Mouse (Mus musculus) stomach, embryonic 16.5 days (tissue): ENCODE data around the gene Maea. TPM values are rescaled to one million over a fixed set of nuclear protein-coding genes. Genes with fewer than 3 reads are reported as not detected.

Source experiments
- ATAC-seq: fragments of 200-750 bp; cut with Nextera tagmentation; 2 replicates; pipeline ENCODE4 v1.8.0; 2017; ENCODE audit warnings: moderate number of reproducible peaks, moderate TSS enrichment; ENCODE audit not compliant: insufficient read depth, low FRiP score
- H3K27ac ChIP-seq: fragments of 300-500 bp; sonication (generic); 2 replicates; pipeline ENCODE4 v1.5.1; 2014; ENCODE audit warnings: low read length
- H3K27me3 ChIP-seq: fragments of 300-500 bp; sonication (generic); 2 replicates; pipeline ENCODE4 v1.6.1; 2014; ENCODE audit warnings: low read length, control low read depth, mixed read lengths; ENCODE audit not compliant: control insufficient read depth, insufficient read depth
- H3K36me3 ChIP-seq: fragments of 300-500 bp; sonication (generic); 2 replicates; pipeline ENCODE4 v1.6.1; 2014; ENCODE audit warnings: low read length; ENCODE audit not compliant: control insufficient read depth, insufficient read depth
- H3K4me1 ChIP-seq: fragments of 300-500 bp; sonication (generic); 2 replicates; pipeline ENCODE4 v1.6.1; 2014; ENCODE audit warnings: low read length, control low read depth, mixed read lengths; ENCODE audit not compliant: control insufficient read depth, insufficient read depth
- H3K4me2 ChIP-seq: fragments of 300-500 bp; sonication (generic); 2 replicates; pipeline ENCODE4 v1.6.1; 2014; ENCODE audit warnings: low read depth, low read length, mixed read lengths
- H3K4me3 ChIP-seq: fragments of 300-500 bp; sonication (generic); replicated peaks from 2 replicates; pipeline ENCODE4 v1.5.1; 2014; ENCODE audit warnings: mild to moderate bottlenecking, low read length
- H3K9ac ChIP-seq: fragments of 300-500 bp; sonication (generic); 2 replicates; pipeline ENCODE4 v1.6.1; 2014; ENCODE audit warnings: low read length
- H3K9me3 ChIP-seq: fragments of 300-500 bp; sonication (generic); replicated peaks from 2 replicates; pipeline ENCODE4 v1.6.1; 2016; ENCODE audit warnings: low read length, control low read depth; ENCODE audit not compliant: control insufficient read depth
- WGBS: fragments of 180-500 bp; shearing (Covaris S2); extraction: QIAGEN DNeasy Blood & Tissue Kit; methylation state at CpG from one replicate; pipeline ENCODE4 v1.1.7; 2014; 5-methylcytosine and 5-hydroxymethylcytosine counted together
- polyA plus RNA-seq: library from polyadenylated mRNA; unstranded; fragments of >200 nt; fragmentation: Nextera tagmentation; extraction: Ambion mirVana; gene quantifications from 2 replicates; pipeline ENCODE4 v1.2.1, GENCODE M21; 2015

The Maea gene
- polyA plus RNA-seq, 1 experiment from 2014 or later, result 111 TPM

GRCm38 (mm10) chr5:33349706-33350105 lies 14.4 kb downstream of the Maea start:
- no peak overlapping the region for H3K4me3 ChIP-seq

GRCm38 (mm10) chr5:33351556-33352272 lies 16.4 kb downstream of the Maea start:
- no peak overlapping the region for H3K4me2 ChIP-seq
- peaks cover 12% of the 10 kb centered on the region for H3K4me1 ChIP-seq
- H3K27me3 ChIP-seq, result no peaks in the 10 kb centered on the region
- H3K9me3 ChIP-seq, result no peaks in the 10 kb centered on the region
- H3K27ac ChIP-seq, result peak overlapping the region; percentile 33; the same call in 1 of the 2 replicates
- H3K9ac ChIP-seq, result no peak overlapping the region; the same call in 1 of the 2 replicates
- no peak overlapping the region for H3K4me3 ChIP-seq
- no peak for ATAC-seq
- WGBS, result 73% methylated on average over 3 of the region's 3 CpGs
- no peaks in the 10 kb centered on the region for H3K36me3 ChIP-seq

More at GRCm38 (mm10) chr5:33349706-33350105, 14.4 kb downstream of the Maea start:
- H3K36me3 ChIP-seq, result no peaks in the 10 kb centered on the region
- no peak overlapping the region for H3K9ac ChIP-seq
- WGBS, result 72% methylated on average over 4 of the region's 4 CpGs
- no peaks in the 10 kb centered on the region for H3K9me3 ChIP-seq
- peaks cover 12% of the 10 kb centered on the region for H3K4me1 ChIP-seq
- H3K27ac ChIP-seq, result no peak overlapping the region
- H3K4me2 ChIP-seq, result no peak overlapping the region
- H3K27me3 ChIP-seq, result no peaks in the 10 kb centered on the region
- no peak for ATAC-seq

DNA sequence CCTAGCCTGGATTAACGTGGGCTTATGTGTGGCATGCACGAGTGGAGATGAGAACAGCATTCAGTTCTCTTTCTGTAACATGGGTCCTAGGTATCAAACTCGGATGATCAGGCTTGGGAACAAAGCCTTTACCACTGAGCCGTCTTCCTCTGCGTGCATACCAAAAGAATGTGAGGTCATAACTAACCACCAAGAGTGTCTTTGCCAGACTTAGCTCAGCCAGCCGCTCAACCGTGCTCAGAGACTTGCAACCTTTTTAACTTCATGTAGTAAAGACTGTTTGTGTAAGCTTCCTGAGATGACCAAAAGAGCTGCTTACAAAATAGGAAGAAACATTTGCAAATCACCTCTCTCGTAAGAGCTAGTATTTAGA lies 16.9 kb downstream of the Maea start:
- Histone ChIP-seq H3K27ac (peak overlapping the region; percentile 33; the same call in 1 of the 2 replicates), H3K4me2 (no peak overlapping the region), H3K4me3 (no peak overlapping the region), H3K36me3 (no peaks in the 10 kb centered on the region), H3K27me3 (no peaks in the 10 kb centered on the region), H3K9ac (no peak overlapping the region; the same call in 1 of the 2 replicates), H3K9me3 (no peaks in the 10 kb centered on the region), H3K4me1 (peaks cover 12% of the 10 kb centered on the region)
- ATAC-seq, result no peak
- WGBS, result 72% methylated on average over 8 of the region's 8 CpGs

- Histone ChIP-seq H3K4me2 (no peak overlapping the region), H3K4me1 (peaks cover 12% of the 10 kb centered on the region), H3K4me3 (no peak overlapping the region), H3K9me3 (no peaks in the 10 kb centered on the region), H3K36me3 (no peaks in the 10 kb centered on the region), H3K27me3 (no peaks in the 10 kb centered on the region), H3K27ac (no peak overlapping the region), H3K9ac (no peak overlapping the region)
- 51% methylated on average over 3 of the region's 3 CpGs for WGBS
- ATAC-seq, result no peak
Measured at GRCm38 (mm10) chr5:33353011-33353410, 17.7 kb downstream of the Maea start.

GRCm38 (mm10) chr5:33357494-33357893 lies 22.2 kb downstream of the Maea start:
- 89% methylated on average over 1 of the region's 1 CpGs for WGBS
- Histone ChIP-seq H3K9me3 (no peaks in the 10 kb centered on the region), H3K4me1 (0 out of 2 replicates have a peak, but pooled peaks cover 3% of the 10 kb centered on the region), H3K4me2 (no peak overlapping the region), H3K27me3 (no peaks in the 10 kb centered on the region), H3K9ac (no peak overlapping the region), H3K36me3 (peaks cover 7% of the 10 kb centered on the region; the same call in 1 of the 2 replicates), H3K4me3 (no peak overlapping the region), H3K27ac (no peak overlapping the region)
- ATAC-seq, result no peak

GRCm38 (mm10) chr5:33358467-33358866 lies 23.2 kb downstream of the Maea start:
- Histone ChIP-seq H3K4me3 (no peak overlapping the region), H3K27ac (no peak overlapping the region), H3K4me1 (0 out of 2 replicates have a peak, but pooled peaks cover 3% of the 10 kb centered on the region), H3K36me3 (peaks cover 9% of the 10 kb centered on the region; the same call in 1 of the 2 replicates), H3K9me3 (no peaks in the 10 kb centered on the region), H3K9ac (no peak overlapping the region), H3K27me3 (no peaks in the 10 kb centered on the region), H3K4me2 (no peak overlapping the region)
- no peak for ATAC-seq
- WGBS, result 88% methylated on average over 4 of the region's 4 CpGs

DNA sequence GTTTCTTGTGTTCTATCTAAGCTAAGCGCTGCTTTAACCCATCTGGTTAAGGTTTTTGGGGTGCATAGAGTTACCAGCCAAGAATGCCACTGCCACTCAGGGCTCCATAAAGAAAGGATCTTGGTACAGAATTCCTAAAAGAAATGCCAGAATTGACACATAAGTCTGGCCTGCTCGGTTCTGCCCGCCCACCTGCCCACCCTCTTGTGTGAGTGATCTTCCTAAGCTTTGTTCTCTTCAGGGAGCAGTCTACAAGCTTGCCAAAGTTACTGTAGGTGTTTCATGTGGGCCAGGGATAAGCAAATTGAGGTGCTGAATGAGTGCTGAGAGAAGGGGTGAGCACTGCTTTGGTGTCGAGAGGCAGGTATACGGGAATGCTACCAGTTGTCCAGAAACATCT lies 28.0 kb downstream of the Maea start:
- Histone ChIP-seq H3K27me3 (no peaks in the 10 kb centered on the region), H3K4me1 (no peaks in the 10 kb centered on the region), H3K9me3 (no peaks in the 10 kb centered on the region), H3K4me2 (no peak overlapping the region), H3K27ac (no peak overlapping the region), H3K36me3 (peaks cover 12% of the 10 kb centered on the region; the same call in 1 of the 2 replicates), H3K9ac (no peak overlapping the region), H3K4me3 (no peak overlapping the region)
- WGBS, result 93% methylated on average over 5 of the region's 5 CpGs
- ATAC-seq, result no peak

- Histone ChIP-seq H3K27ac (no peak overlapping the region), H3K9me3 (no peaks in the 10 kb centered on the region), H3K4me3 (no peak overlapping the region), H3K27me3 (no peaks in the 10 kb centered on the region), H3K4me2 (no peak overlapping the region), H3K4me1 (no peaks in the 10 kb centered on the region), H3K9ac (no peak overlapping the region), H3K36me3 (peaks cover 25% of the 10 kb centered on the region)
- ATAC-seq, result no peak
- WGBS, result 88% methylated on average over 4 of the region's 4 CpGs
Measured at GRCm38 (mm10) chr5:33368651-33369050, 33.3 kb downstream of the Maea start.

DNA sequence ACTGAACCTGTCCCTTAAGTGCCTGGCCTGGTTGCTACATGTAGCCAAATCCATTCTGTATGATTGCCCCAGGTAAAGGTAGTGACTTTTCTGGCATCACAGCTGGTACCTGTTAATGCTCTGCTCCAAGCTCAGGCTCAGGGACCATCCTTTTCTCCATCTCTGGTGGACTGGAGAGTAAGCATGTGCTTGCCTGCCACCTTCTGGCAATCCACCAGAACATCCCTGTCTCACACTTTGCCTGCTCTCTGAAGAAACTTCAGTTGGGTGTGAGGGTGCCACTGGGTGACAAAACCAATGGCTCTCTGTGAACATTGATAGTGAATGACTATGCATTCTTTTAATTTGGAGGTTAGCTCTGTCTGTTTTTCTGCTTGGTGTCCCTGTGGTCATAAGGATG lies 35.8 kb downstream of the Maea start:
- ATAC-seq, result 0 out of 2 replicates have a peak, but pooled peaks have one; percentile 12
- no peak overlapping the region for H3K9ac ChIP-seq
- H3K4me3 ChIP-seq, result no peak overlapping the region
- no peaks in the 10 kb centered on the region for H3K27me3 ChIP-seq
- no peak overlapping the region for H3K4me2 ChIP-seq
- H3K36me3 ChIP-seq, result peaks cover 25% of the 10 kb centered on the region
- peak overlapping the region; percentile 4; the same call in 1 of the 2 replicates for H3K27ac ChIP-seq
- H3K9me3 ChIP-seq, result no peaks in the 10 kb centered on the region
- no peaks in the 10 kb centered on the region for H3K4me1 ChIP-seq
